Mouse (Mus musculus) heart, embryonic 13.5 days (tissue): ENCODE measurements around the gene Ovol1. TPM values are rescaled to one million over a fixed set of nuclear protein-coding genes. Genes with fewer than 3 reads are reported as not detected.

Experiments
- ATAC-seq: fragments of 200-750 bp; cut with Nextera tagmentation; 2 replicates; pipeline ENCODE4 v1.8.0; 2017; ENCODE audit warnings: moderate TSS enrichment; ENCODE audit not compliant: insufficient number of reproducible peaks, low FRiP score, low TSS enrichment; ENCODE audit errors: extremely low read depth
- H3K27ac ChIP-seq: fragments of 300-500 bp; sonication (generic); replicated peaks from 2 replicates; pipeline ENCODE4 v1.5.1; 2015; ENCODE audit warnings: moderate library complexity, mild to moderate bottlenecking, inconsistent platforms
- H3K27me3 ChIP-seq: fragments of 300-500 bp; sonication (generic); replicated peaks from 2 replicates; pipeline ENCODE4 v1.6.1; 2015; ENCODE audit warnings: mild to moderate bottlenecking, inconsistent platforms
- H3K36me3 ChIP-seq: fragments of 300-500 bp; sonication (generic); 2 replicates; pipeline ENCODE4 v1.6.1; 2015; ENCODE audit warnings: mild to moderate bottlenecking, inconsistent platforms
- H3K4me1 ChIP-seq: fragments of 300-500 bp; sonication (generic); 2 replicates; pipeline ENCODE4 v1.6.1; 2015; ENCODE audit warnings: inconsistent platforms
- H3K4me2 ChIP-seq: fragments of 300-500 bp; sonication (generic); 2 replicates; pipeline ENCODE4 v1.6.1; 2015; ENCODE audit warnings: inconsistent platforms, mild to moderate bottlenecking, moderate library complexity
- H3K4me3 ChIP-seq: fragments of 300-500 bp; sonication (generic); 2 replicates; pipeline ENCODE4 v1.5.1; 2015; ENCODE audit warnings: moderate library complexity, mild to moderate bottlenecking, inconsistent platforms
- H3K9ac ChIP-seq: fragments of 300-500 bp; sonication (generic); 2 replicates; pipeline ENCODE4 v1.6.1; 2015; ENCODE audit warnings: inconsistent platforms, mild to moderate bottlenecking, moderate library complexity
- H3K9me3 ChIP-seq: fragments of 300-500 bp; sonication (generic); 2 replicates; pipeline ENCODE4 v1.6.1; 2016; ENCODE audit warnings: inconsistent platforms
- WGBS: fragments of 180-500 bp; shearing (Covaris S2); methylation state at CpG from one replicate; pipeline ENCODE4 v1.1.7; 2015; ENCODE audit warnings: mixed read lengths; 5-methylcytosine and 5-hydroxymethylcytosine counted together
- polyA plus RNA-seq: library from polyadenylated mRNA; unstranded; fragments of >200 nt; fragmentation: Nextera tagmentation; extraction: Ambion mirVana; gene quantifications from 2 replicates; pipeline ENCODE4 v1.2.1, GENCODE M21; 2015

Ovol1 gene
- polyA plus RNA-seq, 1 experiment from 2014 or later = 0.07 TPM

- 54% methylated on average over 8 of the region's 8 CpGs for WGBS
- H3K9ac ChIP-seq = no peak overlapping the region
- H3K4me2 ChIP-seq = no peak overlapping the region
- no peaks in the 10 kb centered on the region for H3K36me3 ChIP-seq
- no peak for ATAC-seq
- H3K4me1 ChIP-seq = no peaks in the 10 kb centered on the region
- no peak overlapping the region for H3K27ac ChIP-seq
- no peak overlapping the region for H3K4me3 ChIP-seq
- H3K9me3 ChIP-seq = no peaks in the 10 kb centered on the region
- H3K27me3 ChIP-seq = peaks cover 87% of the 10 kb centered on the region
Observed at GRCm38 (mm10) chr19:5553802-5554201, 6.6 kb downstream of the Ovol1 start.

- Histone ChIP-seq H3K4me2 (no peak overlapping the region), H3K36me3 (no peaks in the 10 kb centered on the region), H3K9ac (no peak overlapping the region), H3K27ac (no peak overlapping the region), H3K9me3 (no peaks in the 10 kb centered on the region), H3K27me3 (peaks cover 33% of the 10 kb centered on the region), H3K4me1 (no peaks in the 10 kb centered on the region; the same call in 1 of the 2 replicates), H3K4me3 (no peak overlapping the region)
- WGBS = 48% methylated on average over 4 of the region's 4 CpGs
- ATAC-seq = no peak
Observed at GRCm38 (mm10) chr19:5547471-5548056, 12.9 kb downstream of the Ovol1 start.

- no peak for ATAC-seq
Observed at GRCm38 (mm10) chr19:5544031-5544430, 16.4 kb downstream of the Ovol1 start.

GRCm38 (mm10) chr19:5543362-5543761, 17.1 kb downstream of the Ovol1 start:
- H3K27ac ChIP-seq = no peak overlapping the region
- ATAC-seq = no peak
- H3K9me3 ChIP-seq = no peaks in the 10 kb centered on the region
- no peak overlapping the region for H3K4me2 ChIP-seq
- H3K4me3 ChIP-seq = no peak overlapping the region
- WGBS = 79% methylated on average over 9 of the region's 9 CpGs
- H3K9ac ChIP-seq = no peak overlapping the region
- H3K4me1 ChIP-seq = no peaks in the 10 kb centered on the region; the same call in 1 of the 2 replicates
- peaks cover 13% of the 10 kb centered on the region; the same call in 1 of the 2 replicates for H3K27me3 ChIP-seq
- no peaks in the 10 kb centered on the region for H3K36me3 ChIP-seq

More at GRCm38 (mm10) chr19:5544031-5544430, 16.4 kb downstream of the Ovol1 start:
- Histone ChIP-seq H3K4me2 (no peak overlapping the region), H3K27me3 (peaks cover 9% of the 10 kb centered on the region; the same call in 1 of the 2 replicates), H3K9ac (no peak overlapping the region), H3K27ac (no peak overlapping the region), H3K9me3 (no peaks in the 10 kb centered on the region), H3K4me3 (no peak overlapping the region), H3K36me3 (no peaks in the 10 kb centered on the region), H3K4me1 (no peaks in the 10 kb centered on the region; the same call in 1 of the 2 replicates)
- WGBS = 51% methylated on average over 11 of the region's 11 CpGs

GRCm38 (mm10) chr19:5538786-5539185, 21.7 kb downstream of the Ovol1 start:
- ATAC-seq = no peak
- H3K4me1 ChIP-seq = no peaks in the 10 kb centered on the region

DNA sequence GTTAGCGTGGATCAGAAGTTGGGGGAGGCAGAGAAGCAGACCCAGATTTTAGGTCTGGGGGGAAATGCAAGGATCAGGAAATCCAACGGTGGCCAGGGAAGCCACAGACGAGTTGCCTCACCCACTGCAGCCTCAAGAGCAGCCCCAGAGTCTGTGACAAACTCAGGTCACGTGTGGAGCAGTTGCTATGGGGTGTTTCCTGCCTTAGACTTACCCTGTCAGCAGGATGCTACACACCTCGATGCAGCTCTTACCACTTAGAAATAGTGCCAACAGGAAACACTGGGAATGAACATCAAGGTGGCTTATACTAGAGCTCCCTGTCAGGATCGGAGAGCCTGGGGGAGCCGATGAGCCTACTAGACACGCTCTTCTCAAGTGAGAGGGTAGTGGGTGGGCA, 27.9 kb downstream of the Ovol1 start:
- WGBS = 60% methylated on average over 8 of the region's 8 CpGs

More at GRCm38 (mm10) chr19:5538786-5539185, 21.7 kb downstream of the Ovol1 start:
- Histone ChIP-seq H3K4me2 (no peak overlapping the region), H3K36me3 (no peaks in the 10 kb centered on the region), H3K27ac (no peak overlapping the region), H3K4me3 (no peak overlapping the region), H3K9me3 (no peaks in the 10 kb centered on the region), H3K9ac (no peak overlapping the region), H3K27me3 (peaks cover 24% of the 10 kb centered on the region)
- WGBS = 62% methylated on average over 8 of the region's 8 CpGs

DNA sequence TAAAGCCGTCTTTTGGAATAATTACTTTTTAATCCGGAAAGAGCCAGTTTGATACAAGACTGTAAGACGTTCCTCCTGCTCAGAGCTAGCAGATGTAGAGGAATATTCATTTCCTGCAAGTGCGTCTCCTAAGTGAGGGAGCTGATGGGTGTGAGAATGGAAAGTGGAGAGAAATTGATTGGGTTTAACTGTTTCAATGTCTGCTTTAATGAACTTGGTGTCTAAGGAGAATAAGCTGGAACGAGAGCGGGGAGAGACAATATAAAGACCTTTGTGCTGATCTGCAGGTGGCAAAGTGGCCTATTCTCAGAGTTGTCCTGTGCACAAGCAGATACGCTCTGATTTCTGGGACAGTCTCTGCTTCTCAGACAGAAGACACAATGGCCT, 30.3 kb downstream of the Ovol1 start:
- Histone ChIP-seq H3K4me1 (peaks cover 4% of the 10 kb centered on the region), H3K4me2 (peak overlapping the region; percentile 63; the same call in 1 of the 2 replicates), H3K4me3 (no peak overlapping the region), H3K27me3 (peaks cover 27% of the 10 kb centered on the region), H3K9me3 (no peaks in the 10 kb centered on the region), H3K9ac (no peak overlapping the region), H3K36me3 (no peaks in the 10 kb centered on the region), H3K27ac (no peak overlapping the region)
- no peak for ATAC-seq
- 66% methylated on average over 7 of the region's 7 CpGs for WGBS

More for the DNA sequence above, 27.9 kb downstream of the Ovol1 start:
- Histone ChIP-seq H3K27ac (no peak overlapping the region), H3K4me3 (no peak overlapping the region), H3K4me1 (peaks cover 4% of the 10 kb centered on the region), H3K9me3 (no peaks in the 10 kb centered on the region), H3K4me2 (no peak overlapping the region), H3K9ac (peak overlapping the region; percentile 50; the same call in 1 of the 2 replicates), H3K27me3 (peaks cover 38% of the 10 kb centered on the region), H3K36me3 (no peaks in the 10 kb centered on the region)
- ATAC-seq = no peak

DNA sequence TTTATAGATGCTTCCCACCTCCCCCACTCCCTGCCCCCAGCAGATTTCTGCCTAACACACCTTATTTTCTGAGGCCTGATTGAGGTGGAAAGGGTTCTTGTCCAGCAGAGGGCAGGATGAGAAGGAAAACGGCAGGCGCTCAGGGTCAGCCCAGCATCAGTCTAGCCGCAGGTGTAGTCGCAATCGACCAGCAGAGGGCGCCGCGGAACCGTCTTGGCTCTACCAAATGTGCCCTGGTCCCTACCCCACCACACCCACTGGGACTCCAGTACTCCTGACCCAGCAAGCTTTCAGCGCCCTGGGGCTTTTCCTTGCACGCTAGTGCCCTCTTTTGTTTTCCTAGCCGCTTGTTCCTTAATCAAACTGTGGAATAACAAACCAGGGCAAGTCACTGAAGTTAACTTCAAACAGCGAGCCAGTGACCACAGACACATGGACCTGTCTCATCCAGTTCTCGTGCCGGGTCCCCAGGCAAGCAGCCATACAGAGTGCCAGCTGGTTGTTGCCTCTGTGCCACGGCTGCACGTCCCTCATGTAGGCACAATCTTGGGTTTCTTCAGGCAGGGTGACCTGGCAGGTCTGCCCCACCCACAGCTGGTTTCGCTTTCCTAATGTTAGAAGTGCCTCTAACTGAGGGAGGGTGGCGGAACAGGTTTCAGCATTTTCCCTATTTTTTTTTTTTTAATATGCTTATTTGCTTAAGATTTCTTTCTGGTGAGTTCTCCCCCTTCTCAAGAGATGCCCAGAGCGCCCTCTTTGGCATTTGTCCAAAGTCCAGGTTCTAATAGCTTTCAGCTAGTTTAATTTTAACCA, 30.9 kb downstream of the Ovol1 start:
- Histone ChIP-seq H3K9ac (0 out of 2 replicates have a peak overlapping the region, but pooled peaks have one; percentile 2), H3K27ac (no peak overlapping the region)
- WGBS = 19% methylated on average over 20 of the region's 20 CpGs

DNA sequence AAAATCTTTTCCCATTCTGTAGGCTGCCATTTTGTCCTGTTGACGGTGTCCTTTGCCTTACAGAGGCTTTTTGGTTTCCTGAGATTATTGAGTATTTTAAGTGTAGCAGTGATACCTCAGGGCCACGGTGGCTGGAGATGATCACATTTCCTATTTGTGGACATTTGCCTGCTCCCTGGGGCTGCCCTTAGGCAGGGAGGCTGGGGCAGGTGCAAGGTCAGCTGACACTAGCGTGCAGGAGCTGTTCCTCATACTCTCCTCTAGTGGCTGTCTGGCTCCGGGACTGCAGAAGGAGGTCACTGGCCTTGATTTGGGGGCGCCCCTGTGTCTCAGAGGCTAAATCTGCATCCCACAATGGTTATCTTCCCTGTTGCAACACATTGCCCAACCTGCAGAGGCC, 35.2 kb downstream of the Ovol1 start:
- no peak for ATAC-seq
- Histone ChIP-seq H3K4me1 (peaks cover 4% of the 10 kb centered on the region), H3K36me3 (no peaks in the 10 kb centered on the region), H3K27ac (no peak overlapping the region), H3K27me3 (peaks cover 3% of the 10 kb centered on the region), H3K4me3 (no peak overlapping the region), H3K4me2 (no peak overlapping the region), H3K9me3 (no peaks in the 10 kb centered on the region), H3K9ac (no peak overlapping the region)
- 63% methylated on average over 5 of the region's 5 CpGs for WGBS

More for the DNA sequence above, 30.9 kb downstream of the Ovol1 start:
- Histone ChIP-seq H3K4me2 (peak overlapping the region; percentile 63), H3K36me3 (no peaks in the 10 kb centered on the region), H3K4me1 (peaks cover 4% of the 10 kb centered on the region), H3K4me3 (peak overlapping the region; percentile 34), H3K27me3 (peaks cover 27% of the 10 kb centered on the region), H3K9me3 (no peaks in the 10 kb centered on the region)
- ATAC-seq = peak; percentile 82

DNA sequence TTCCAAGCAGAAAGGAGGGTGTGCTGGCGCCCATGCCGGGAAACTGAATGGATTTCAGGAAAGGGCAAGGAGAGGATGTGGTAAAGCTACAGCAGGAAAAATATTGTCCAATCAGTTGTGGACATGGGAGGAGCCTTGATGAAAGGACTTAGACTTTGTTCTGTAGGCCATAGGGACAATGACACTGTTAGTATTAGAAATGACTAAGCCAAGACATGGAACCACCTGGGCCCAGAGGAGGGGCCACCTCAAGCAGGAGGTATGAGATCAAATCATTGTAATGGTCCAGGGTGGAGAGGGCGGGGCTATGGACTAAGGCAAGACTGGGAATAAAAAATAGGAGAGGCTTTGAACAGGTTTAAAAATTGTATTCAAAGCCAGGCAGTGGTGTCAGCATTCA, 41.7 kb downstream of the Ovol1 start:
- Histone ChIP-seq H3K4me3 (no peak overlapping the region), H3K27ac (no peak overlapping the region), H3K9me3 (no peaks in the 10 kb centered on the region), H3K27me3 (no peaks in the 10 kb centered on the region), H3K4me1 (no peaks in the 10 kb centered on the region), H3K9ac (no peak overlapping the region), H3K36me3 (no peaks in the 10 kb centered on the region), H3K4me2 (no peak overlapping the region)
- no peak for ATAC-seq
- 75% methylated on average over 3 of the region's 3 CpGs for WGBS

- Histone ChIP-seq H3K4me2 (no peak overlapping the region), H3K36me3 (no peaks in the 10 kb centered on the region), H3K27ac (no peak overlapping the region), H3K9ac (no peak overlapping the region), H3K4me1 (peaks cover 10% of the 10 kb centered on the region), H3K4me3 (no peak overlapping the region), H3K9me3 (no peaks in the 10 kb centered on the region), H3K27me3 (no peaks in the 10 kb centered on the region)
- ATAC-seq = no peak
- 81% methylated on average over 8 of the region's 8 CpGs for WGBS
Observed at GRCm38 (mm10) chr19:5516906-5517505, 43.4 kb downstream of the Ovol1 start.
